Mouse (Mus musculus): Measurements from ENCODE around the gene Slc35e4.

DNA sequence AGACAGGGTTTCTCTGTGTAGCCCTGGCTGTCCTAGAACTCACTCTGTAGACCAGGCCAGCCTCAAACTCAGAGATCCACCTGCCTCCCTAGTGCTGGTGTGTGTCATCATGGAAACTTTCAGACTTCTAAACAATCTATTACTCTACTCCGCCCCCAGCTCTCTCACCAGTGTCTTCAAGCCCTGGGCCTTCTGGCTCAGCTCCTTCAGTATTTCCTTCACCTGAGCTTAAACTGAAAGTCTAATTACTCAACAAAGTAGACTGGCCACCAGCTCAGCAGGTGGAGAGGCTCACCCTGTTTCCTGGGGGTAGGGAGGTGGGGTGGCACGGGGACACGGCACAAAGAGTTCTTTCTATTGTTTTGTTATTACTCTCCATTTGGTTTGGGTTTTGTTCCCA, 11.9 kb downstream of the Slc35e4 start:
- TF ChIP-seq POLR2AphosphoS5 (IDR thresholded peaks at IDR 0.05; ENCODE audit: insufficient replicate concordance, low read depth, low read length), result no peak
- no peak for TF ChIP-seq GATA1 (IDR thresholded peaks at IDR 0.05; ENCODE audit: borderline replicate concordance, low read length)
- TF ChIP-seq CTCF (IDR thresholded peaks at IDR 0.05; ENCODE audit: low read depth, low read length), result no peak
- no peak for TF ChIP-seq GATA2 (IDR thresholded peaks at IDR 0.05; ENCODE audit: borderline replicate concordance, low read depth, low read length)
